Mouse (Mus musculus): ENCODE data around the gene Gm7247.

GRCm38 (mm10) chr14:51482051-51482715 is 120.6 kb downstream of the Gm7247 start:
- TF ChIP-seq NELFE (IDR thresholded peaks at IDR 0.05; ENCODE audit: low read depth, low read length) (no peak), CHD2 (IDR thresholded peaks at IDR 0.05; ENCODE audit: low read length) (no peak), MAFK (IDR thresholded peaks at IDR 0.05; ENCODE audit: borderline replicate concordance, low read depth, low read length) (no peak), CTCF (IDR thresholded peaks at IDR 0.05 in 2 of 3, conservative IDR thresholded peaks at IDR 0.05 in 1 of 3; ENCODE audit: control insufficient read depth in 1 of 3, insufficient read depth in 1 of 3, low read depth in 2 of 3, low read length in 3 of 3, poor library complexity in 1 of 3, severe bottlenecking in 1 of 3) (no peak), POLR2A (IDR thresholded peaks at IDR 0.05; ENCODE audit: control insufficient read depth in 1 of 2, insufficient read depth in 1 of 2, low read depth in 1 of 2, low read length in 2 of 2, poor library complexity in 1 of 2) (no peak), ETS1 (IDR thresholded peaks at IDR 0.05; ENCODE audit: low read depth, low read length) (no peak), RAD21 (IDR thresholded peaks at IDR 0.05; ENCODE audit: low read depth, low read length) (no peak), EP300 (IDR thresholded peaks at IDR 0.05; ENCODE audit: low read depth in 1 of 2, low read length in 2 of 2) (no peak), MEF2A (IDR thresholded peaks at IDR 0.05; ENCODE audit: extremely low read depth, insufficient replicate concordance, low read depth, low read length, poor library complexity, severe bottlenecking) (no peak), GATA1 (IDR thresholded peaks at IDR 0.05; ENCODE audit: low read depth, low read length) (no peak)

Data from MEL (cell line).